Mouse (Mus musculus) MEL (cell line): ENCODE results near the gene Fam171a2. TPM values are rescaled to one million over a fixed set of nuclear protein-coding genes. Genes with fewer than 3 reads are reported as not detected.
A peak's percentile ranks its signal among the peaks of the same experiment; 100 is the strongest.

Experiments
- DNase-seq: peaks from one replicate; pipeline ENCODE4 v3.0.0; 2011; ENCODE audit warnings: low read depth, low spot score
- H3K27ac ChIP-seq: 2 replicates; pipeline ENCODE4 v1.5.1; 2012; ENCODE audit warnings: low read depth, mild to moderate bottlenecking, control low read depth, low read length, moderate library complexity; ENCODE audit not compliant: control insufficient read depth
- H3K27me3 ChIP-seq, 2 experiments: fragments of 150-350 bp in 1 of 2; sonication (generic) in 1 of 2; 2 replicates each; pipeline ENCODE4 v1.6.1; 2012; ENCODE audit warnings: low read length in 2 of 2, mild to moderate bottlenecking in 2 of 2, improper control_type of control experiment in 1 of 2, moderate library complexity in 1 of 2; ENCODE audit not compliant: insufficient read depth in 2 of 2, control insufficient read depth in 1 of 2
- H3K36me3 ChIP-seq, 2 experiments: 2 replicates each; pipeline ENCODE4 v1.6.1; 2012 to 2014; ENCODE audit warnings: low read length in 2 of 2, improper control_type of control experiment in 1 of 2, inconsistent platforms in 1 of 2, mild to moderate bottlenecking in 1 of 2; ENCODE audit not compliant: insufficient read depth in 2 of 2, control insufficient read depth in 1 of 2
- H3K4me1 ChIP-seq, 2 experiments: fragments of 150-350 bp in 1 of 2; sonication (generic) in 1 of 2; 2 replicates each; pipeline ENCODE4 v1.6.1; 2012; ENCODE audit warnings: low read length in 2 of 2, improper control_type of control experiment in 1 of 2, mild to moderate bottlenecking in 1 of 2; ENCODE audit not compliant: insufficient read depth in 2 of 2, control insufficient read depth in 1 of 2
- H3K4me3 ChIP-seq, 2 experiments: fragments of 150-350 bp in 1 of 2; sonication (generic) in 1 of 2; 2 replicates each; pipeline ENCODE4 v1.5.1; 2012; ENCODE audit warnings: low read depth in 2 of 2, low read length in 2 of 2, mild to moderate bottlenecking in 2 of 2, moderate library complexity in 2 of 2, control low read depth in 1 of 2, improper control_type of control experiment in 1 of 2; ENCODE audit not compliant: control insufficient read depth in 1 of 2, insufficient read depth in 1 of 2
- H3K79me2 ChIP-seq: 2 replicates; pipeline ENCODE4 v1.6.1; 2012; ENCODE audit warnings: mild to moderate bottlenecking, low read length, moderate library complexity; ENCODE audit not compliant: control insufficient read depth, poor library complexity, insufficient read depth
- H3K9ac ChIP-seq: 2 replicates; pipeline ENCODE4 v1.6.1; 2012; ENCODE audit warnings: low read depth, mild to moderate bottlenecking, control low read depth, low read length, moderate library complexity; ENCODE audit not compliant: control insufficient read depth, poor library complexity, severe bottlenecking
- H3K9me3 ChIP-seq: fragments of 150-350 bp; sonication (generic); replicated peaks from 2 replicates; pipeline ENCODE4 v1.6.1; 2012; ENCODE audit warnings: mild to moderate bottlenecking, low read length, improper control_type of control experiment, moderate library complexity; ENCODE audit not compliant: insufficient read depth
- BHLHE40 ChIP-seq: IDR thresholded peaks from 2 replicates; pipeline ENCODE4 v1.6.1; 2012; ENCODE audit warnings: low read depth, mild to moderate bottlenecking, inconsistent platforms, low read length, improper control_type of control experiment, borderline replicate concordance
- CHD1 ChIP-seq: IDR thresholded peaks from 2 replicates; pipeline ENCODE4 v1.6.1; 2012; ENCODE audit warnings: low read depth, mild to moderate bottlenecking, inconsistent platforms, low read length, improper control_type of control experiment
- CHD2 ChIP-seq: IDR thresholded peaks from 2 replicates; pipeline ENCODE4 v1.6.1; 2011; ENCODE audit warnings: low read length, improper control_type of control experiment
- CTCF ChIP-seq, 3 experiments: IDR thresholded peaks in 2 of 3; conservative IDR thresholded peaks in 1 of 3; 2 replicates each; pipeline ENCODE4 v1.5.1; 2011 to 2012; ENCODE audit warnings: low read length in 3 of 3, low read depth in 2 of 3, mild to moderate bottlenecking in 2 of 3, improper control_type of control experiment in 1 of 3, inconsistent platforms in 1 of 3, mixed read lengths in 1 of 3, moderate library complexity in 1 of 3; ENCODE audit not compliant: control insufficient read depth in 1 of 3, insufficient read depth in 1 of 3, poor library complexity in 1 of 3, severe bottlenecking in 1 of 3
- E2F4 ChIP-seq: IDR thresholded peaks from 2 replicates; pipeline ENCODE4 v1.6.1; 2011; ENCODE audit warnings: low read depth, low read length, improper control_type of control experiment, borderline replicate concordance
- ELF1 ChIP-seq: IDR thresholded peaks from 2 replicates; pipeline ENCODE4 v1.6.1; 2014; ENCODE audit warnings: low read depth, mild to moderate bottlenecking, inconsistent platforms, low read length, improper control_type of control experiment, moderate library complexity
- EP300 ChIP-seq, 2 experiments: IDR thresholded peaks; 2 replicates each; pipeline ENCODE4 v1.6.1; 2011; ENCODE audit warnings: improper control_type of control experiment in 2 of 2, low read length in 2 of 2, low read depth in 1 of 2, mild to moderate bottlenecking in 1 of 2
- ETS1 ChIP-seq: IDR thresholded peaks from 2 replicates; pipeline ENCODE4 v1.6.1; 2012; ENCODE audit warnings: low read depth, mild to moderate bottlenecking, inconsistent platforms, low read length, improper control_type of control experiment, moderate library complexity
- GATA1 ChIP-seq: IDR thresholded peaks from 2 replicates; pipeline ENCODE4 v1.6.1; 2011; ENCODE audit warnings: low read depth, low read length, improper control_type of control experiment
- HCFC1 ChIP-seq: IDR thresholded peaks from 2 replicates; pipeline ENCODE4 v1.6.1; 2012; ENCODE audit warnings: low read depth, mild to moderate bottlenecking, inconsistent platforms, low read length, improper control_type of control experiment, moderate library complexity
- JUND ChIP-seq: IDR thresholded peaks from 2 replicates; pipeline ENCODE4 v1.6.1; 2011; ENCODE audit warnings: low read depth, mild to moderate bottlenecking, improper control_type of control experiment, low read length
- KAT2A ChIP-seq: conservative IDR thresholded peaks from 2 replicates; pipeline ENCODE4 v1.6.1; 2012; ENCODE audit warnings: low read depth, low read length, improper control_type of control experiment, inconsistent platforms
- MAFK ChIP-seq: IDR thresholded peaks from 2 replicates; pipeline ENCODE4 v1.6.1; 2011; ENCODE audit warnings: low read depth, mild to moderate bottlenecking, low read length, improper control_type of control experiment, borderline replicate concordance
- MAZ ChIP-seq: IDR thresholded peaks from 2 replicates; pipeline ENCODE4 v1.6.1; 2012; ENCODE audit warnings: low read depth, mild to moderate bottlenecking, inconsistent platforms, low read length, improper control_type of control experiment
- MEF2A ChIP-seq: IDR thresholded peaks from 2 replicates; pipeline ENCODE4 v1.6.1; 2014; ENCODE audit warnings: low read depth, mild to moderate bottlenecking, inconsistent platforms, low read length, improper control_type of control experiment; ENCODE audit not compliant: poor library complexity, insufficient replicate concordance, severe bottlenecking; ENCODE audit errors: extremely low read depth
- MXI1 ChIP-seq: IDR thresholded peaks from 2 replicates; pipeline ENCODE4 v1.6.1; 2011; ENCODE audit warnings: mild to moderate bottlenecking, low read depth, low read length, improper control_type of control experiment
- MYC ChIP-seq: IDR thresholded peaks from 2 replicates; pipeline ENCODE4 v1.6.1; 2011; ENCODE audit warnings: low read depth, mild to moderate bottlenecking, low read length, improper control_type of control experiment, moderate library complexity
- NELFE ChIP-seq: IDR thresholded peaks from 2 replicates; pipeline ENCODE4 v1.6.1; 2011; ENCODE audit warnings: low read depth, low read length, improper control_type of control experiment
- NRF1 ChIP-seq: IDR thresholded peaks from 2 replicates; pipeline ENCODE4 v1.6.1; 2014; ENCODE audit warnings: low read depth, mild to moderate bottlenecking, inconsistent platforms, low read length, improper control_type of control experiment, moderate library complexity; ENCODE audit not compliant: poor library complexity, insufficient read depth, severe bottlenecking
- POLR2A ChIP-seq, 2 experiments: IDR thresholded peaks; 2 replicates each; pipeline ENCODE4 v1.6.1; 2011 to 2012; ENCODE audit warnings: low read length in 2 of 2, mild to moderate bottlenecking in 2 of 2, control low read depth in 1 of 2, improper control_type of control experiment in 1 of 2, low read depth in 1 of 2, moderate library complexity in 1 of 2; ENCODE audit not compliant: control insufficient read depth in 1 of 2, insufficient read depth in 1 of 2, poor library complexity in 1 of 2
- POLR2AphosphoS2 ChIP-seq: IDR thresholded peaks from 2 replicates; pipeline ENCODE4 v1.6.1; 2011; ENCODE audit warnings: low read length, improper control_type of control experiment
- POLR2AphosphoS5 ChIP-seq: IDR thresholded peaks from 2 replicates; pipeline ENCODE4 v1.6.1; 2012; ENCODE audit warnings: low read depth, borderline replicate concordance, mild to moderate bottlenecking, inconsistent platforms, low read length, moderate library complexity, mixed read lengths
- RAD21 ChIP-seq: IDR thresholded peaks from 2 replicates; pipeline ENCODE4 v1.6.1; 2011; ENCODE audit warnings: mild to moderate bottlenecking, low read depth, low read length, improper control_type of control experiment
- RCOR1 ChIP-seq: IDR thresholded peaks from 2 replicates; pipeline ENCODE4 v1.6.1; 2012; ENCODE audit warnings: low read depth, mild to moderate bottlenecking, inconsistent platforms, low read length, improper control_type of control experiment
- SIN3A ChIP-seq: IDR thresholded peaks from 2 replicates; pipeline ENCODE4 v1.6.1; 2012; ENCODE audit warnings: low read length, improper control_type of control experiment, inconsistent platforms
- SMC3 ChIP-seq: IDR thresholded peaks from 2 replicates; pipeline ENCODE4 v1.6.1; 2011; ENCODE audit warnings: low read depth, low read length, improper control_type of control experiment
- TAL1 ChIP-seq: IDR thresholded peaks from 2 replicates; pipeline ENCODE4 v1.6.1; 2012; ENCODE audit warnings: mild to moderate bottlenecking, inconsistent platforms, low read length, moderate library complexity, mixed read lengths
- TBP ChIP-seq: IDR thresholded peaks from 2 replicates; pipeline ENCODE4 v1.8.0; 2011; ENCODE audit warnings: low read depth, low read length, improper control_type of control experiment
- TCF12 ChIP-seq: IDR thresholded peaks from 2 replicates; pipeline ENCODE4 v1.6.1; 2014; ENCODE audit warnings: low read depth, mild to moderate bottlenecking, inconsistent platforms, low read length, improper control_type of control experiment, moderate library complexity
- UBTF ChIP-seq: IDR thresholded peaks from 2 replicates; pipeline ENCODE4 v1.6.1; 2012; ENCODE audit warnings: low read depth, mild to moderate bottlenecking, inconsistent platforms, low read length, improper control_type of control experiment, moderate library complexity, borderline replicate concordance; ENCODE audit not compliant: insufficient read depth
- USF1 ChIP-seq: IDR thresholded peaks from 2 replicates; pipeline ENCODE4 v1.6.1; 2014; ENCODE audit warnings: low read depth, mild to moderate bottlenecking, inconsistent platforms, low read length, improper control_type of control experiment, moderate library complexity
- USF2 ChIP-seq, 2 experiments: IDR thresholded peaks; 2 replicates each; pipeline ENCODE4 v1.6.1; 2011 to 2012; ENCODE audit warnings: improper control_type of control experiment in 2 of 2, low read length in 2 of 2, borderline replicate concordance in 1 of 2, inconsistent platforms in 1 of 2, low read depth in 1 of 2, mild to moderate bottlenecking in 1 of 2; ENCODE audit not compliant: insufficient read depth in 1 of 2
- ZC3H11A ChIP-seq: IDR thresholded peaks from 2 replicates; pipeline ENCODE4 v1.6.1; 2012; ENCODE audit warnings: low read depth, mild to moderate bottlenecking, inconsistent platforms, low read length, improper control_type of control experiment
- ZKSCAN1 ChIP-seq: IDR thresholded peaks from 2 replicates; pipeline ENCODE4 v1.6.1; 2012; ENCODE audit warnings: low read depth, mild to moderate bottlenecking, inconsistent platforms, low read length, improper control_type of control experiment, moderate library complexity
- ZMIZ1 ChIP-seq: IDR thresholded peaks from 2 replicates; pipeline ENCODE4 v1.6.1; 2012; ENCODE audit warnings: low read depth, mild to moderate bottlenecking, inconsistent platforms, low read length, improper control_type of control experiment, moderate library complexity
- ZNF384 ChIP-seq: IDR thresholded peaks from 2 replicates; pipeline ENCODE4 v1.6.1; 2012; ENCODE audit warnings: low read depth, mild to moderate bottlenecking, inconsistent platforms, low read length, improper control_type of control experiment
- polyA plus RNA-seq, 2 experiments: library from polyadenylated mRNA; stranded (reverse) in 1 of 2; unstranded in 1 of 2; fragments of >175 nt in 1 of 2; fragments of >200 nt in 1 of 2; gene quantifications; 2 replicates each; pipeline versions ENCODE4 v1.2.1 to v1.2.4; 2012; ENCODE audit warnings: low replicate concordance in 2 of 2, low read depth in 1 of 2; ENCODE audit not compliant: insufficient read length in 2 of 2, insufficient read depth in 1 of 2, missing spikeins in 1 of 2
- total RNA-seq: library from RNA; depleted of rRNA; stranded (reverse); fragments of 300-350 nt; gene quantifications from 2 replicates; pipeline ENCODE4 v1.2.3, GENCODE M21; 2012

The Fam171a2 gene
- total and polyA plus RNA-seq, 3 experiments = 2.0 to 8.8 TPM; not detected in 1

DNA sequence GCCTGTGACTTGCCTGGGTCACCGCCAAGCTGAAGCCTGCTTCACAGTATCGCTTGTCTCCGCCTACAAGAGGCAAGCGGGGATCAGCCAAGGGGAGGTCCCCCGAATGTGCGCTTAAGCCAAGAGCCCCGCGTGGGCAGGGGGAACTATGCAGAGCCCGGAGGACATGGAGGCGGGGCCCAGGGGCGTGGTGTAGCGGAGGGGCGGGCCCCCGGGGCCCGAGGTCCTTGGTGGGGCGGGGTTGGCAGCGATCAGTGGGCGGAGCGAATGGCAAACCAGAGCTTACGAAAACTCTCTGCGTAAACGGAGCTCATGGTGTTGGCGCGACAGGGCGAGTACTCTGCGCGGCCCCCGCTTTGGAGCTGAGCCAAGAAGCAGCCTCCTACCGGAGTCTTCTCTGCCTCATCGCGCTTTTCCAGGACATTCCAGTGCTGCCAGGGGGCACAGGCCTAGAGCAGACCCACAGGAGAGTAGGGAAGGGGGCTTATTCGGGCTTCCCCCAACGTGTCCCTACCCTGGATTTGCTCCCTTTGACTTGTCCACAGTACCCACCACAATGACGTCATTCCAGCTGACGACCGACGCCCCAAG lies 19.7 kb upstream of the Fam171a2 start:
- Histone ChIP-seq H3K4me3 (peak overlapping the region; percentile 54 to 74), H3K27ac (peak overlapping the region; percentile 56), H3K9ac (peak overlapping the region; percentile 65), H3K4me1 (peaks cover 25 to 51% of the 10 kb centered on the region in 2 experiments), H3K36me3 (peaks cover 0 to 41% of the 10 kb centered on the region in 2 experiments; a peak in 2 of 4 replicates), H3K79me2 (no peaks in the 10 kb centered on the region), H3K27me3 (no peaks in the 10 kb centered on the region), H3K9me3 (no peaks in the 10 kb centered on the region)
- DNase-seq = peak; percentile 99
- TF ChIP-seq TAL1 = no peak
- no peak for TF ChIP-seq EP300 (IDR thresholded peaks at IDR 0.05; ENCODE audit: low read depth in 1 of 2, low read length in 2 of 2)
- TF ChIP-seq SIN3A = peak; percentile 70
- TF ChIP-seq MAFK = no peak
- 0 out of 2 replicates have a peak, but pooled peaks have one; percentile 58 for TF ChIP-seq MXI1
- TF ChIP-seq KAT2A = no peak
- peak in 1 of 2 experiments; percentile 57; a peak in 1 of 4 replicates for TF ChIP-seq POLR2A (IDR thresholded peaks at IDR 0.05; ENCODE audit: control insufficient read depth in 1 of 2, insufficient read depth in 1 of 2, low read depth in 1 of 2, low read length in 2 of 2, poor library complexity in 1 of 2)
- no peak for TF ChIP-seq BHLHE40
- TF ChIP-seq ZKSCAN1 = no peak
- TF ChIP-seq POLR2AphosphoS5 = no peak
- no peak for TF ChIP-seq UBTF
- TF ChIP-seq RAD21 = no peak
- TF ChIP-seq CHD1 = no peak
- no peak; the same call in 1 of the 2 replicates for TF ChIP-seq NRF1
- TF ChIP-seq MYC = no peak
- no peak for TF ChIP-seq SMC3
- 0 out of 2 replicates have a peak, but pooled peaks have one; percentile 17 for TF ChIP-seq RCOR1
- peak; percentile 45; the same call in 1 of the 2 replicates for TF ChIP-seq E2F4
- TF ChIP-seq MEF2A = no peak
- no peak for TF ChIP-seq TCF12
- 0 out of 2 replicates have a peak, but pooled peaks have one; percentile 11 for TF ChIP-seq USF1
- no peak for TF ChIP-seq CHD2
- no peak for TF ChIP-seq ELF1
- 0 out of 2 replicates have a peak, but pooled peaks have one; percentile 49 for TF ChIP-seq POLR2AphosphoS2
- TF ChIP-seq ZMIZ1 = no peak
- no peak for TF ChIP-seq ZNF384
- no peak for TF ChIP-seq ZC3H11A
- no peak for TF ChIP-seq NELFE
- TF ChIP-seq HCFC1 = no peak
- TF ChIP-seq ETS1 = peak; percentile 61
- peak; percentile 95 for TF ChIP-seq MAZ
- no peak for TF ChIP-seq GATA1
- no peak for TF ChIP-seq JUND
- peak; percentile 56; the same call in 1 of the 2 replicates for TF ChIP-seq TBP
- TF ChIP-seq CTCF (IDR thresholded peaks at IDR 0.05 in 2 of 3, conservative IDR thresholded peaks at IDR 0.05 in 1 of 3; ENCODE audit: control insufficient read depth in 1 of 3, insufficient read depth in 1 of 3, low read depth in 2 of 3, low read length in 3 of 3, poor library complexity in 1 of 3, severe bottlenecking in 1 of 3) = no peak
- no peak for TF ChIP-seq USF2 (IDR thresholded peaks at IDR 0.05; ENCODE audit: borderline replicate concordance in 1 of 2, insufficient read depth in 1 of 2, low read depth in 1 of 2, low read length in 2 of 2)
